Mouse (Mus musculus): ENCODE results near the gene Fmo5. TPM values are rescaled to one million over a fixed set of nuclear protein-coding genes. Genes with fewer than 3 reads are reported as not detected.

Fmo5 gene
- polyA plus RNA-seq, 1 experiment from 2014 or later, result 3.5 TPM

GRCm38 (mm10) chr3:97657655-97658411 lies 29.2 kb downstream of the Fmo5 start, which contains the start of gene Prkab2:
Gene Prkab2 (plus strand): TSS chr3:97658193.
- WGBS, result 2% methylated on average over 51 of the region's 51 CpGs
- Histone ChIP-seq H3K4me2 (peak within 1 kb of the TSS; percentile 80), H3K27me3 (replicated peaks) (no peaks in the 10 kb centered on the region), H3K4me3 (peak within 1 kb of the TSS; percentile 83), H3K27ac (ENCODE audit: poor library complexity, severe bottlenecking) (peak within 1 kb of the TSS; percentile 72), H3K36me3 (peaks cover 8% of the 10 kb centered on the region), H3K9me3 (replicated peaks) (peaks cover 4% of the 10 kb centered on the region), H3K4me1 (replicated peaks) (peaks cover 32% of the 10 kb centered on the region), H3K9ac (peak within 1 kb of the TSS; percentile 82)
- peak; percentile 96 for ATAC-seq (ENCODE audit: insufficient number of reproducible peaks, low FRiP score)

GRCm38 (mm10) chr3:97658426-97659193 lies 30.0 kb downstream of the Fmo5 start:
- Histone ChIP-seq H3K27ac (ENCODE audit: poor library complexity, severe bottlenecking) (peak overlapping the region; percentile 72), H3K9ac (peak overlapping the region; percentile 82), H3K9me3 (replicated peaks) (peaks cover 4% of the 10 kb centered on the region), H3K4me2 (peak overlapping the region; percentile 80), H3K27me3 (replicated peaks) (no peaks in the 10 kb centered on the region), H3K4me3 (peak overlapping the region; percentile 83), H3K4me1 (replicated peaks) (peaks cover 32% of the 10 kb centered on the region), H3K36me3 (peaks cover 16% of the 10 kb centered on the region)
- peak; percentile 86 for ATAC-seq (ENCODE audit: insufficient number of reproducible peaks, low FRiP score)
- under 1% methylated on average over 47 of the region's 50 CpGs for WGBS

GRCm38 (mm10) chr3:97659746-97660145 lies 31.1 kb downstream of the Fmo5 start:
- Histone ChIP-seq H3K36me3 (peaks cover 27% of the 10 kb centered on the region), H3K4me3 (peak overlapping the region; percentile 83), H3K27ac (ENCODE audit: poor library complexity, severe bottlenecking) (no peak overlapping the region), H3K4me1 (replicated peaks) (peaks cover 32% of the 10 kb centered on the region), H3K9ac (peak overlapping the region; percentile 82), H3K4me2 (peak overlapping the region; percentile 80), H3K27me3 (replicated peaks) (no peaks in the 10 kb centered on the region), H3K9me3 (replicated peaks) (peaks cover 3% of the 10 kb centered on the region)
- 72% methylated on average over 7 of the region's 7 CpGs for WGBS
- no peak for ATAC-seq (ENCODE audit: insufficient number of reproducible peaks, low FRiP score)

GRCm38 (mm10) chr3:97661206-97661605 lies 32.6 kb downstream of the Fmo5 start:
- Histone ChIP-seq H3K4me2 (no peak overlapping the region), H3K36me3 (peaks cover 32% of the 10 kb centered on the region), H3K27me3 (replicated peaks) (no peaks in the 10 kb centered on the region), H3K27ac (ENCODE audit: poor library complexity, severe bottlenecking) (no peak overlapping the region), H3K9me3 (replicated peaks) (no peaks in the 10 kb centered on the region), H3K4me1 (replicated peaks) (peaks cover 37% of the 10 kb centered on the region), H3K9ac (peak overlapping the region; percentile 29; the same call in 1 of the 2 replicates), H3K4me3 (no peak overlapping the region)
- WGBS, result 42% methylated on average over 8 of the region's 8 CpGs
- no peak for ATAC-seq (ENCODE audit: insufficient number of reproducible peaks, low FRiP score)

GRCm38 (mm10) chr3:97665525-97665924 lies 36.9 kb downstream of the Fmo5 start:
- no peak for ATAC-seq (ENCODE audit: insufficient number of reproducible peaks, low FRiP score)
- WGBS, result 61% methylated on average over 9 of the region's 9 CpGs
- no peaks in the 10 kb centered on the region for H3K9me3 ChIP-seq (replicated peaks)
- peaks cover 64% of the 10 kb centered on the region for H3K36me3 ChIP-seq
- no peak overlapping the region for H3K9ac ChIP-seq
- H3K4me3 ChIP-seq, result no peak overlapping the region
- no peak overlapping the region for H3K4me2 ChIP-seq
- H3K27ac ChIP-seq (ENCODE audit: poor library complexity, severe bottlenecking), result no peak overlapping the region
- H3K27me3 ChIP-seq (replicated peaks), result no peaks in the 10 kb centered on the region
- peaks cover 37% of the 10 kb centered on the region for H3K4me1 ChIP-seq (replicated peaks)

GRCm38 (mm10) chr3:97666154-97666553 lies 37.5 kb downstream of the Fmo5 start:
- Histone ChIP-seq H3K9ac (no peak overlapping the region), H3K9me3 (replicated peaks) (no peaks in the 10 kb centered on the region), H3K27me3 (replicated peaks) (no peaks in the 10 kb centered on the region), H3K4me2 (no peak overlapping the region), H3K36me3 (peaks cover 68% of the 10 kb centered on the region), H3K27ac (ENCODE audit: poor library complexity, severe bottlenecking) (0 out of 2 replicates have a peak overlapping the region, but pooled peaks have one; percentile 5), H3K4me1 (replicated peaks) (peaks cover 35% of the 10 kb centered on the region), H3K4me3 (no peak overlapping the region)
- no peak for ATAC-seq (ENCODE audit: insufficient number of reproducible peaks, low FRiP score)
- WGBS, result 55% methylated on average over 8 of the region's 8 CpGs

GRCm38 (mm10) chr3:97667093-97667675 lies 38.6 kb downstream of the Fmo5 start:
- Histone ChIP-seq H3K4me1 (replicated peaks) (peaks cover 30% of the 10 kb centered on the region), H3K4me2 (peak overlapping the region; percentile 2; the same call in 1 of the 2 replicates), H3K9me3 (replicated peaks) (no peaks in the 10 kb centered on the region), H3K27ac (ENCODE audit: poor library complexity, severe bottlenecking) (peak overlapping the region; percentile 58), H3K4me3 (no peak overlapping the region), H3K36me3 (peaks cover 73% of the 10 kb centered on the region), H3K9ac (no peak overlapping the region), H3K27me3 (replicated peaks) (no peaks in the 10 kb centered on the region)
- WGBS, result 30% methylated on average over 14 of the region's 14 CpGs
- ATAC-seq (ENCODE audit: insufficient number of reproducible peaks, low FRiP score), result no peak

- WGBS, result 69% methylated on average over 7 of the region's 7 CpGs
- Histone ChIP-seq H3K4me1 (replicated peaks) (no peaks in the 10 kb centered on the region), H3K36me3 (peaks cover 23% of the 10 kb centered on the region), H3K4me3 (no peak within 1 kb of the TSS), H3K4me2 (no peak within 1 kb of the TSS), H3K27ac (ENCODE audit: poor library complexity, severe bottlenecking) (no peak within 1 kb of the TSS), H3K27me3 (replicated peaks) (peaks cover 2% of the 10 kb centered on the region; the same call in 1 of the 2 replicates), H3K9me3 (replicated peaks) (no peaks in the 10 kb centered on the region), H3K9ac (no peak within 1 kb of the TSS)
- no peak for ATAC-seq (ENCODE audit: insufficient number of reproducible peaks, low FRiP score)
These were observed 46.1 kb downstream of the Fmo5 start, which contains the start of gene Gm17651 for GRCm38 (mm10) chr3:97674644-97675110. Gene Gm17651 (minus strand): TSS chr3:97674694.

GRCm38 (mm10) chr3:97676126-97676525 lies 47.5 kb downstream of the Fmo5 start:
- H3K9ac ChIP-seq, result no peak overlapping the region
- peaks cover 6% of the 10 kb centered on the region; the same call in 1 of the 2 replicates for H3K27me3 ChIP-seq (replicated peaks)
- no peak overlapping the region for H3K4me2 ChIP-seq
- no peak for ATAC-seq (ENCODE audit: insufficient number of reproducible peaks, low FRiP score)
- no peak overlapping the region for H3K4me3 ChIP-seq
- H3K36me3 ChIP-seq, result peaks cover 11% of the 10 kb centered on the region
- H3K4me1 ChIP-seq (replicated peaks), result 0 out of 2 replicates have a peak, but pooled peaks cover under 1% of the 10 kb centered on the region
- no peak overlapping the region for H3K27ac ChIP-seq (ENCODE audit: poor library complexity, severe bottlenecking)
- H3K9me3 ChIP-seq (replicated peaks), result no peaks in the 10 kb centered on the region
- 81% methylated on average over 3 of the region's 3 CpGs for WGBS

GRCm38 (mm10) chr3:97678416-97678815 lies 49.8 kb downstream of the Fmo5 start:
- no peak overlapping the region for H3K4me2 ChIP-seq
- no peak overlapping the region for H3K27ac ChIP-seq (ENCODE audit: poor library complexity, severe bottlenecking)
- peaks cover 17% of the 10 kb centered on the region for H3K4me1 ChIP-seq (replicated peaks)
- 98% methylated on average over 3 of the region's 3 CpGs for WGBS
- no peak overlapping the region for H3K9ac ChIP-seq
- ATAC-seq (ENCODE audit: insufficient number of reproducible peaks, low FRiP score), result no peak
- H3K36me3 ChIP-seq, result peaks cover 2% of the 10 kb centered on the region; the same call in 1 of the 2 replicates
- H3K9me3 ChIP-seq (replicated peaks), result no peaks in the 10 kb centered on the region
- H3K27me3 ChIP-seq (replicated peaks), result peaks cover 6% of the 10 kb centered on the region; the same call in 1 of the 2 replicates
- H3K4me3 ChIP-seq, result no peak overlapping the region
